ENCODE assay signal across 16 mouse cellular contexts in the genomic region with DNA sequence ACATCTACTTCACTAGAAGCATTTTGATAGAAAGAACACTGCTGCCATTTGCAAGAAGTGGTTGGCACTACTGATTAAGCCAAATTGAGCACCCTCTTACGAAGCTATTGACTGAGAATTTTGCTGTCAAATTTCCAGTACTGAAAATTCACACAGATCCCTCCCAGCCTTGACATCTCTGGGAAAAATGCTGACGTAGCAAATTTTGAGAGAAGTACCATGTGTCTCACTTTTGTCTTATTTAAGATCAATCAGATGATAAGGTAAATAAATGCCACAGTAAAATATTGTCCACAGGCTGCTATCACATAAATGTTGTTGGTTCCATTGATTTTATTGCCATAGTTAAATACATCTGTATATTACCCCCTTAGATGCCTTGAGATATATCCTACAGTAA.
"Had no signal": no experiment of that assay in that cellular context is flagged by ENCODE, and none has a peak within 500 bp of the region (broad histone marks: within the 10 kb centered on the region; RNA-seq: fewer than 3 reads in every experiment).

No protein-coding gene starts in this region.

- H3K9me3 ChIP-seq: neural tube, embryonic 13.5 days; neural tube, embryonic 15.5 days; stomach, embryonic 15.5 days had no signal

- H3K36me3 ChIP-seq: neural tube, embryonic 13.5 days; neural tube, embryonic 15.5 days; stomach, embryonic 15.5 days had no signal

- H3K9ac ChIP-seq: neural tube, embryonic 13.5 days; neural tube, embryonic 15.5 days; stomach, embryonic 15.5 days had no signal

- H3K27me3 ChIP-seq: neural tube, embryonic 13.5 days; neural tube, embryonic 15.5 days; stomach, embryonic 15.5 days had no signal

- H3K27ac ChIP-seq: neural tube, embryonic 13.5 days; neural tube, embryonic 15.5 days; stomach, embryonic 15.5 days; stomach, postnatal 0 days had no signal

- H3K4me3 ChIP-seq: neural tube, embryonic 13.5 days; neural tube, embryonic 15.5 days; stomach, embryonic 15.5 days had no signal

- H3K4me1 ChIP-seq: neural tube, embryonic 13.5 days; neural tube, embryonic 15.5 days; stomach, embryonic 15.5 days had no signal

- H3K4me2 ChIP-seq: neural tube, embryonic 13.5 days; neural tube, embryonic 15.5 days; stomach, embryonic 15.5 days had no signal

- DNase-seq: retina, postnatal 1 day; right cerebral cortex, adult 18-20 months; right cerebral cortex, postnatal 14 days; right cerebral cortex, postnatal 25 days; right cerebral cortex, postnatal 4 days; spleen, adult 18-20 months; thymus, adult 18-20 months; thymus, adult 2 months; thymus, postnatal 14 days; thymus, postnatal 25 days; thymus, postnatal 36 days; thymus, postnatal 4 days had no signal
